Mouse (Mus musculus) T-helper 2 cell (primary cell): ENCODE measurements at regions not wholly inside any gene's neighbourhood (a gene's known extent, or its start where the extent isn't known, plus 50 kb on each side); places are given as distances from the start of the nearest gene placed in this dataset.
"Not testable (repeated sequence)": the region's sequence is repeated elsewhere in the genome, so short reads cannot be mapped to it uniquely, and the experiment has no call there.

Experiments used
- in situ Hi-C: fragments of 300-600 bp; cut with MboI, MseI; formaldehyde crosslinking; loops from one replicate; pipeline ENCODE4 v1.15.1; 2025; ENCODE audit warnings: high pct_unique_total_duplicates

DNA sequence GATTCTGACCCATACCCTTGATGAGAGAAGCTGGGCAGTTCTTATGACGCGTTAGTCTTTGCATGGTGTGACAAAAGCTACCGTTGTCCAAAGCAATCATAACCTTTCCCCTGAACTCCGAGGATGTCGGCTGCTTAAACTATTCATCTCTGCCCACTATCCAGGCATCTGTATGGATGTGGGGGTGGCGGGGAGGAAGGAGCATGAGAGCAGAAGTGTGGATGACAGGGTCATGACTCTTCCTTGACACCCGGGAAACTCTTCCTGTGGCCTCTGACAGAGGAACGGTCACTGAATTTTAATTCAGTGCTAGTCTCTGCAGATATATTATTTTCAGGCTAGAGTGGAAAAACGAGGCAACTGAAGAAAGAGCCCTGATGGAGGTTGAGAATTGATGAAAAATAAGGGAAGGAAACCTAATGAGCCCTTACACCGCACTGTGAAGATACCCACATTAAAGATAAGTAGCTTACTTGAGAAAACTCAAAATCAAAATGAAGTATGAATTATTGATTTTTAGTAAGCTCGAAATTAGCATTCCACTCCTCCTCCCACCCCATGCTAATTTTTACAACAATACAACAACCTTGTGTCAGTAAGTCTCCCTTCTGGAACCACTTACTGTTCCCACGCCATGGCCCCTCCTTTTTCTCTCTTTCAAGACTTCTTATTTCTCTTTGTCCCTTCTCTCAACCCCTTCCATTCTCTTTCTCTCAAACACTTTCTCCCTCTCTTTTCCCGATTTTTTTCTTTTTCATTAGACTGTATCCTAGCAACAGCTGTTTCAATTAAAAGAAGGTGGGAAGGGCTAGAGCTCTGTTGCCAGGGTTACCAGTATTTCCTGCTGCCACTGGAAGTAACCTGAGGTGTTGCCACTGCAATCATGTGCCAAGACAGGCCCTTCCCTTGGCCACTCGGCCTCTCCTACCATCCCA lies 206.0 kb upstream of the Gap43 start:
- in situ Hi-C loops, result no loop called here

DNA sequence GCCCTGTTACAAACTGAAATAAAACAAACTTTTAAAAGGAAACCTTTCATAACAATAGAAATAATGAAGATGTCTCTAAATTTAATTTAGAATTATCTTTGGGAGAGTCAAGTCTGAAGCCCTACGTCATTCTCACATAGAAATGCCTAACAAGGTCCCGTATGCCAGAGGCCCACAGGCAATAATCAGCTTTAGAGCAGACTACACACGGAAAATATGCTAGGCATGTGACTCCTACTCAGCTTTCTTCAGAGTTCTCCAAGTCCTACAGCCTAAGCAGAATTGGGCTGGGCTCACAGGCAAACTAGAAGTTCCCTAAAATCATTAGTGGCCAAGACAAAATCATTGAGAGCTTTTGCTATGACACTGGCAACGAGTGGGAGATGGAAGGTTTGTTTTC lies 176.9 kb upstream of the Gap43 start:
- in situ Hi-C loops, result loop anchor here (10.0 kb wide), 1 partner anchor 433 kb away; no protein-coding TSS in a partner anchor

DNA sequence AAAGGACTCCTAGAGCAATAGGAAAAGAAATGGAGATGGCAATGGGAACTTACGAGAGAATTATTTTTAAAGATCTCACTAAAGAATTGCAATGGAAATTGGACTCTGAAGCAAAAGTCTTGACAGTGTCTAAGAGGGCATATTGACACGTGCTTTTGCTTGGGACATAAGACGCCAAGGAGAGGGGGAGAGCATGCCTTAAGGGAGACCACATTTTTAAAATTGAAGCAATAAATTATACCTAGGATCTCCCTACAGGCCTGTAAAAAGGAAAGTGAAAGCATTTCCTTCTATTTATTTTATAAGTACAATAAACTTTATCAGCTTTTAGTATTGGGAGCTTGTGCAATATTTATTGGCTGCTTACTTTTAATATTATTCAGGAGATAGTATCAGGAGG lies 175.5 kb upstream of the Gap43 start:
- in situ Hi-C loops, result loop anchor here (10.0 kb wide), 1 partner anchor 431 kb away; no protein-coding TSS in a partner anchor

DNA sequence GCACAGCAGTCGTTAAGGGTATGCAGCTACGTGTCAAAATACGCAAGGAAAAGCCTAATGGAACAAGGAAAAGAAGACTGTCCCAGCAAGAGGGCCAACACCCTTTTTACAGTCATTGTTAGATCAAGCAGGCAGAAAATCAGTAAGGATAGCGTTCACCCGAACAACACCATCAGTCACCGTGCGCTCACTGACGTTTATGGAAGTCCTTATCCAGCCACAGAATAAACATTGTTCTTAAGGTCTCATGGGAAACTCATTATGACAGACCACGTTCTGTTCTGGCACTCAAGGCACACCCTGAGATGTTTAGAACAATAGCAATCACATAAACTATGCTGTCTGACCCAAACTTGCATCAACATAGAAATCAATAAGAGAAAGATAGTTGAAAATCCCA lies 164.7 kb upstream of the Gap43 start:
- in situ Hi-C loops, result no loop called here

DNA sequence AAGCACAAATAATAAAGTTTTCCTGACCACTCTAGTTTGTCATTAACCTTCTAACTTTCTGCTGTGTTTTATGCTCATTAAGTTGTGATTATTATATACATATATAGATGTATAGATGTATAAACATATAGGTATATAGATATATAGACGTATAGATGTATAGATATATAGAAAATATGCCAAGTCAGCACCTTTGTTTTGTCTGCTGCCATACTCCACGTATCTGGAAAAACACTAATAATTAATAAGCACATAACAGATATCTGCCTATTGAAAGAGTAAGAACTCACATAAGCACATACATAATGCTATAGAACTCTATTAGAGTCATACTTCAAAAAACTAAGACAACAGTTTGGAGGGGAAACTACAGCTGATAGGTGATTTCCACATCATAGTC lies 161.3 kb upstream of the Gap43 start:
- in situ Hi-C loops, result no loop called here

DNA sequence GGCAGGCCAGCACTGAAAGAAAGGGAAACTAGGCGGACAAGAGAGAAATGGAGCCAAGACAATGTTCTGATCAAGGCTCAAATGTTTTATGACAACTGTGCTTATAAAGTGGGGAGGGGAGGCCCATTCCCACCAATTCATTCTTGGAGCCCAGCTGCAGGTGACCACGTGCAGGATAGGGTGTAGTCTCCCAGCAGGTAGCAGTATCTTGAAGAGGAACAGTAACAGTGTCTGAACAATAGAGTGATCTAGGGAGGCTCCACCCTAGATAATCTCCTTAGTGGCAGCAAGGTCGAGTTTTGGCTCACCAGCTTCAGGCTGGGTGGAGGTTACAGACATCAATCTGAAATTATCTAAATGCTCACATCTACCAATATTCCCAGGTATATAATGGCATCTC lies 160.7 kb upstream of the Gap43 start:
- in situ Hi-C loops, result not testable (repeated sequence)

DNA sequence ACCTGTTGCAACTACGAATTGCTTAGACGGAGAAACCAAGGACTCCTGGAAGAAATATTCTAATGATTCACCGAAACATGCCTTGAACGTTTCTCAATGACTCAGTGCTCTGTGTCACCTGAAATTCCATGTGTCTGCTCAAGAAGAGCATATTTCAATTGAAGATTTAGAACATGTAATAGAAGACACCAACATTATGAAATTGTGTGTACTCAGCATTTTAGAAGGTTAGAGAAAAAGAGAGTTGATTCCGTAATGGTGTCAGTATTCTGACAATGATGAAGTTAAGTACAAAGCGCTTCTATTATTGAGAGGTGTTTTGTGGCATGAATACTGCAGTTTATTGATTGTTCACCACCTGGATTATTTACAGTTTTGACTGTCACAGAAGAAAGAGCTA lies 159.1 kb upstream of the Gap43 start:
- in situ Hi-C loops, result no loop called here

DNA sequence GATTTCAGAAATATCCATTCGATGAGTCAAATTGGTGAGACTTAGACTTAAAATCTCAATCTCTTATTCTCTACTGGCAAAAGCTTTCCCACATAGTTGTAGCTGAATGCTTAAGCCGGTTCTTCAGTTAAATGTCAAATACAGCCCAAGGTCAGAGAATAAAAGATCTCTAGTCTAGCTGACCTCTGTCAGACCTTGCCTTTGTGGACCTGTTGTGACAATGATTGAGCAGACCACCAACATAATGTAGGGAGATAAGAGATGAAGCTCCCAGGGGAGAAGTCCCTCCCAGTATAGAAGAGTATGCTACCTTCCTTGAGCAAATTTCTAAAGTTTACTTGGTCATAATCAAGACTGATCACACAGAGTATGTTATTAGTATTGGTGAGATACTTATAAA lies 157.9 kb upstream of the Gap43 start:
- in situ Hi-C loops, result no loop called here

DNA sequence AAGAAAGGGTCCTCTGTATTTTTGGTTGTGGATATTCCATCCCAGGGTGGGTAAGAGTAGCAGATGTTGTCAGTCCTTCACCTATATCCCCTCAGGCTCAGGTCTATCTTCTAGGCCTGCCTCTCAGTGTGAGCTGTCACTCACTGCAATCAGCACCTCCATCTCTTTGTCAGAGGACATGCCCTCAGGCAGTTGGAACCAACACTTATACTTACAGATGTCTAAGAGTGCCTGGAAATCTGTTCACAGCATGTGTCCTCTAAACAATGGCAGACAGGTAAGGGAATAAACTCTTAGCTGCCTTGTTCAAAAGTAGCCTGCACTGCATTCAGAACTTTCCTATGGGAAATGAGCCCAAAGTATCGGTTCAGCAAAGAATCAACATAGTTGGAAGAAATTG lies 153.1 kb upstream of the Gap43 start:
- in situ Hi-C loops, result no loop called here

DNA sequence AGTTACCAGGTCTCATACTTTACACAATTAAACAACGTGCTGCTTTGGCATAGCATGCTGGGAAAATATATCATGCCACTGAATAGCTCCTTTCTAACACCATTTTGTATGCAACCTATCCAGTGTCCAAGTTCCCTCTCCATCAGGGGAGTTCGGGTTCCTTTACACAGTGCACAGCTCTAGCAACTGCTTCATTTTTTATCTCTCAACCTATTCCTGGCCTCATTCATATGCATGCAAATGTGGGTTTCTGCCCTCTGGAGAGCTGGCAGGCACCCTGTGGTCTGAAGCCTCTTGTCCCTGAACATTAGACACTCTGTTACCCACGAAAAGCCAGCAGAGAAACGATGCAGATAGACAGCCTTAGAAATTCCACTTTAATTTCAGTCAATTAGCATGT lies 148.3 kb upstream of the Gap43 start:
- in situ Hi-C loops, result no loop called here

DNA sequence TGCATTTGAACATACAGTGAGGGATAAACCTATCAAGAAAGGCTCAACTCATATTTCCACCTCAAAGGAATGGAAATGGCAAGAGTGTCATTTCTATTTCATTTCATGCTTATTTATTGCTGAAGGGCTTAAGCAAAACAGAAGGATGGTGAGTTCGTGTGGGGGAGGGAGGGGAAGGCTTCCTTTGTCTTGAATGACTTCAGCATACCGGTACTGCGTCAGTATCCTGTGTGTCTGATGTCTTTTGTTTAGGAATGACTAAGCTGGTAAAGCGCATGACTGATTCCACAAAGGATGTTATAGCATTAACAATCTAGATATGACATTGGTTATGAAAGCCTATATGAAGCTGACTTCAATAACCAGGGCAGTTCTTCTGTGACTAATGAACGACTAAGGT lies 139.5 kb upstream of the Gap43 start:
- in situ Hi-C loops, result no loop called here

DNA sequence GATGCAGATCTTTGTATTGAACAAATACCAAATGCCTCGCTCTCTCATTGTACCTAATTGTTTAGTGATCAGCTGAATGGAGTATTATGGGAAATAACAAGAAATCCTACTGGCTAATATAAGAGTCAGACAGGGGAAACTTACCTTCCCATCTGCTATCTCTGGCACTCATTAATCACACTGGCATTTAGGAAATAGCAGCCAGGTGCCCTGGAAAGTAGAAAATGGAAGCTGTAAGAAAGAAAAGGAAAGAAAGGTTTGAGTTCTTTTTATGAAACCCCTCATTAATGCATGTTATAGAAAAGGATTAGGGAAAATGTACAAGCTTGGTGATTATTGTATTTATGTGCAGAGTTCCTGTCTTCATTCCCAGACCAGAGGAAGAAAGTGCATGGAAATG lies 126.5 kb upstream of the Gap43 start:
- in situ Hi-C loops, result no loop called here

DNA sequence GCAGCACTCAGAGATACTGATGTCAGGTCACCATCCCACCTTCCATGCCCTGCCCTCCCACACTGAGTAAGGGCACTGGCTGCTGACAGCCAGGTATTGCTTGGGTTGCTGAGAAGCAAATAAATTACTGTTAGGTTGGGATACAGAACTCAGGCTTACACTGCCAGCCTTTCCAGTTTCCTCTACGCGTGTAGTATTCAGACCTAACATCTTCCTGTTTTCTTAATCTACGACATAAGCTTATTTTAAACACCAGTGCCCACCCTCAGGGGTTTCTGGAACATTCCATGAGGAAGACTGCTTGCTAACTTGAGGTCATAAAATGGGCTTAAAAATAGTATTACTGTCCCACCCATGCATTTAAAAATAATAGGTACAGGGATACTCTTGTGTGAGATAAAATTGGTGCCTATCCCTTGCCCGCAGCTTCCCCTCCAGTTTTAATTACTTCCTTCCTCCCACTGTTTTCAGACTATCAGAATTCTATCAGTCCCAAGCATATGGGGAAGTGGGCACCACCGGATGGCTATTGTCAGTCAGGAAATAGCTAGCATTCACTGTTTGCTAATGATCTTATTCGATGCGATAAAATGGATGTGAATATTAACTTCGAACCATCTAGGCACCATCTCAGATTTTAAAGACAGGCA lies 116.0 kb upstream of the Gap43 start:
- in situ Hi-C loops, result no loop called here

DNA sequence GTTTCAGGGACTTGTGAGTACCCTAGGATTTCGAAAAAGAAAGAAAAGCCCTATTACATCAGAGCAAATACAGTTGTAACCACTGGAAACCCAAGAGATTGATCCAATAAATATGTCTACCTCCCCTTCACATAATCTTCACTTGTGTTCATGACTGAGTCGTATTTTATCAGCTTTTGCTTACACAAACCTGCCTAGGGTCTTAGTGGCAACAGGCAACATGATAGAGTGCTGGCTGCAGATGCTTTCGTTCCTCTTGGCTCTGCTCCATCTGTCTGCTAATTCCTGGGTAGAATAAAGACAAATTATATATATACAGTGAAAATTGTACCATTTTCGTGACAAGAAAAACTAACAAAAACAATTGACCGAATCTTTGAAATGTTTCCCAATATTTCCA lies 112.9 kb upstream of the Gap43 start:
- in situ Hi-C loops, result no loop called here

DNA sequence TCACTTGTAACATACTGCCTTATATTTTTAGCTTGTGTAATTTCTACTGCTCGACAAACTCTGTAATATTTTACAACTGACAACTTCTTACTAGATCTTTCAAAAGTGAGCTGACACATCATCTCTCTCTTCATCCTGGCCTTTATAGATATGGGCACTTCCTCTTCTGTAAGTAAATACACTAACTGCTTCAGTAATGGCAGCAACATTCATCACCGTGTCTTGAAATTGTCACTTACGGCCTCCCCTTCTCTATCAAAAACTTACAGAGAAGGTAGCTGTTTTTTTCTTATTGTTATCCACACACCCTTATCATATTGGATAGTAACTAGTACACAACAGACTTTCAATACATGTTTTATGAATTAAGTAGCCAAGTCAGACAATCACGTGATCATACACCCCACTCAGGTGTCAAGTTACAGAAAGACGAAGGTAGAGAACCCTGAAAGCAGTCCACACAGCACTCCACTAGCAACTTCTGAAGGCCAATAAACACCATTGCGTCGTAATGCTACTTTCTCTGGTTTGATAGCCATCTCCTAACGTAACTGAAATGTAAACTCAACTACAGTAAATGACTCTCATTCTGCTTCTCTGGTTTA lies 109.5 kb upstream of the Gap43 start:
- in situ Hi-C loops, result no loop called here

DNA sequence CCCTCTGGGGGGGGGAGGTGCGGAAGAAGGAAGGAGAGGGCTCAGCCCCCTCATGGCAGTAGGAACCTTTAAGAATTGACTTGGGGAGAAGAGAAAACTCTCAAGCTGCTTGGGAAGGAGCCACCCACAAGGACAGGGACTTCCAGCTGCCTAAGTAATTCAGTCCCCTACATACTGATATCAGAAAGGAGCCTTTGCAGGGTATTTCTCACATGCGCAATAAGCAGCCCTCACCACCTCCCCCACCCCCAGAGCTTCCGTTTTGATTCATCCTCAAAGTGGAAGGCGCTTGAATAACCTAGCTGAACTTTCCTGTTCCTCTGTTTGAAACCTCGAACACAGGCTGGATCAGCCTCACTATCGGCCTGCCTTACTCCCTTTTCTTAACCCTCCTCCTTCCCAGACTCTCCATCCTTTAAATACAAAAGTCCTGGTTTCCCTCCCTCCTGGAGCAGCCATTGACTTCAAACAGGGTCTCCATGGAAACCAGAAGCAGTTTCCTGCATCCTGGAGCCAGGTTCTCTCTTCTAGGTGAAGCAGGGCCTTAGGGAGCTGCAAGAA lies 104.5 kb upstream of the Gap43 start:
- in situ Hi-C loops, result no loop called here

DNA sequence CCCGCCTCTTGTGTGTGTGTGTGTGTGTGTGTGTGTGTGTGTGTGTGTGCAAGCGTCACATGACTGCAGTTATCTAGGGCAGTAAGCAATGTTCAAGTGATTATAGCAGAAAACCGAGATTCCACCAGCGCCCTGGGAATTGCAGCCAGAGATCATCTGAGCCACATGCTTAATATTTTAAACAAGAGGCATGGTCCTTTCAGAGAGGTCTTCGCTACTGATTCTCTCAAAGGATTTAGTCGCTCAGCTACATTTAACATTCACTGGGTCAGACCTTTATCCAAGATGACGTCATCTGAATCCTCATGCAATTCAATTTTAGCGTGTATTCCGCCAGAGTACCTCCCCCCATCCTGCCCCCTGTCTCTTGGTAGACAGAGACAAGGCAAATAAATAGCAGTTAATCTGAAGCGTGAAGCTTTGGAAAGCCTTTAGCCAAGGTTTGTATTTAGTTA lies 104.0 kb upstream of the Gap43 start:
- in situ Hi-C loops, result no loop called here

DNA sequence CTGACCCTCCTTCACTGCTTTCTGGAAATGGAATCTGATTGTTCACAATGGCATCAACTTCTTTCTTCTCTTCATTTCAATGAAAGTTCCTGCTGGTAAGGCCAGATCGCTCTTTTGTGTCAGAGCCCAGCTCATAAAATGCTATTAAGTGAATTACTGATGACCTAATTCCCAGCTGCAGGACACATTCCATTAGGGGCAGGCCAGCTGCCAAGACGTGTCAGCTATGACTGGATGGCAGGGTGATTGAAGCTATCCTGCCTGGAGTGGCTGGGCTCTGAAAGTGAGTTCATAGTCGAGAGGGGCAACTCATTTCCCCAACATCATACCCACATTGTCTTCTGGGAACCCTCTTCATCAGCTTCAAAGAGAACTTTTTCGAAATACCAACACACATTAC lies 100.4 kb upstream of the Gap43 start:
- in situ Hi-C loops, result no loop called here

DNA sequence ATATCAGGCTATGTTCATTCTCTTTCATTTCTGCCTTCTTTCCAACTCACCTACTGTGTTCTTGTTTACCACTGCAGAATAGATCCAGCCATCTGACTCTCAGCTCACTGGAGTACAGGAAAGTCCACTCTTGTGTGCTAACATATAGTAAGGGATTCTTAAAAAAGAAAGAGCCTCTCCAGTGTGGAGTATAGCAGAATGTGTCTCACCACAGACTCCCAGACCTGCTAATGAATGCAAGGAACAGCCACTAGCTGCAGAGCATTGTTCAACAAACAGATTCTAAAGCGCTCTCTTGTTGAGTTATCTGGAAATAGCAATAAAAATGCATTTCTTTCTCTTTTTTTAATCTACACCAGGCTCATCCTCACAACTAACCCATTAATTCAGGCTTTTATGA lies 91.1 kb upstream of the Gap43 start:
- in situ Hi-C loops, result no loop called here

DNA sequence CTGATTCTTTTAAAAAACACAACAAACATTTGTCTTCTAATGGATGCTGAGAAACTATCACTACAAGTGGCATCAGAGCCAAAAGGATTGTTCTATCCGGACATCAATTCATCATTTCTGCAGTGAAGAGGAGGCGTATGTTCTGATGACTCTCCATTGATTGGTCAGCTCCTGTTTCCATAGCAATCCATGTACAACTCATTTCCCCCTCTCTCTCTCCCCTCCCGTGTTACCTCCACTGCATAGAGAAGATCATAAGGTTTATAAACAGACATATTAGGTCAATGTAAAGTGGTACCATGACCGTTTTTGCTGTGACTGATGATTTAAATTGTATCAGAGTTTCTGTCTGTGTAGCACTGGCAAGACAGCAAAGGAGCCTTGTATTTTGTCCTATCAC lies 76.2 kb upstream of the Gap43 start:
- in situ Hi-C loops, result no loop called here

DNA sequence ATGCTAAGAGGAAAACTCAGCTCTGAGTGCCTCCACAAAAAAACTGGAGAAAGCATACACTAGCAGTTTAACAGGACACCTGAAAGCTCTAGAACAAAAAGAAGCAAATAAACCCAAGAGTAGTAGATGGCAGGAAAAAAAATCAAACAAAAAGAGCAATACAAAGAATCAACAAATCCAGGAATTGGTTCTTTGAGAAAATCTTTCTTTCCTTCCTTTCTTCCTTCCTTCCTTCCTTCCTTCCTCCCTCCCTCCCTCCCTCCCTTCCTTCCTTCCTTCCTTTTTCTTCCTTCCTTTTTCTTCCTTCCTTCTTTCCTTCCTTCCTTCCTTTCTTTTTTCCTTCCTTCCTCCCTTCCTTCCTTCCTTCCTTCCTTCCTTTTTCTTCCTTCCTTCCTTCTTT lies 71.6 kb upstream of the Gap43 start:
- in situ Hi-C loops, result not testable (repeated sequence)

DNA sequence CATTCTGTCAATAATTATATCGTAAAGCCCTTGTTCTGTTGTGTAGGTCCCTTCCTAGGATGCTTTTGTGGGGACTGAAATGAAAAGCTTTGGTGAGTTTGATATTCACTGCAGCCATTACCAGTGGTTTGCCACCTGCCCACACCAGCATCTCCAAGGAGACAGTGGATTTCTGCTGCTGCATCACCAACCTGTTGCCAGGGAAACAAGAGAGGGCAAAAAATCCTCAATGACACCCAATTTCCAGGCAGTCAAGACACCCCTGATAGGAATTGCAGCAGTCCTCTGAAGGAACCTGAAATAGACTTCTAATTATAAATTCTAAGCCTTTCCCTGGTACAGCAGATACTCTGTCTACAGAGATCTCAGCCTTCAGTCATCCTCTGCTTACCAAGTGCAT lies 56.1 kb upstream of the Gap43 start:
- in situ Hi-C loops, result no loop called here
